Mouse (Mus musculus) forebrain, embryonic 16.5 days (tissue): ENCODE data around the gene Tbc1d5. TPM values are rescaled to one million over a fixed set of nuclear protein-coding genes. Genes with fewer than 3 reads are reported as not detected.

Experiments
- ATAC-seq: fragments of 200-750 bp; cut with Nextera tagmentation; 2 replicates; pipeline ENCODE4 v1.8.0; 2017; ENCODE audit warnings: mild to moderate bottlenecking, moderate library complexity
- H3K27ac ChIP-seq: fragments of 300-500 bp; sonication (generic); 2 replicates; pipeline ENCODE4 v1.5.1; 2014; ENCODE audit warnings: low read length, control low read depth
- H3K27me3 ChIP-seq: fragments of 300-500 bp; sonication (generic); replicated peaks from 2 replicates; pipeline ENCODE4 v1.6.1; 2014; ENCODE audit warnings: low read length; ENCODE audit not compliant: control insufficient read depth, insufficient read depth
- H3K36me3 ChIP-seq: fragments of 300-500 bp; sonication (generic); 2 replicates; pipeline ENCODE4 v1.6.1; 2014; ENCODE audit not compliant: control insufficient read depth, insufficient read depth
- H3K4me1 ChIP-seq: fragments of 300-500 bp; sonication (generic); replicated peaks from 2 replicates; pipeline ENCODE4 v1.6.1; 2014; ENCODE audit warnings: low read length; ENCODE audit not compliant: control insufficient read depth, insufficient read depth
- H3K4me2 ChIP-seq: fragments of 300-500 bp; sonication (generic); 2 replicates; pipeline ENCODE4 v1.6.1; 2014; ENCODE audit warnings: mild to moderate bottlenecking, low read length, control low read depth
- H3K4me3 ChIP-seq: fragments of 300-500 bp; sonication (generic); replicated peaks from 2 replicates; pipeline ENCODE4 v1.5.1; 2014; ENCODE audit warnings: mild to moderate bottlenecking, low read length, control low read depth
- H3K9ac ChIP-seq: fragments of 300-500 bp; sonication (generic); replicated peaks from 2 replicates; pipeline ENCODE4 v1.6.1; 2014; ENCODE audit warnings: low read depth, low read length, control low read depth
- H3K9me3 ChIP-seq: fragments of 300-500 bp; sonication (generic); 2 replicates; pipeline ENCODE4 v1.6.1; 2016; ENCODE audit warnings: low read length; ENCODE audit not compliant: control insufficient read depth
- WGBS: fragments of 180-500 bp; shearing (Covaris S2); extraction: QIAGEN DNeasy Blood & Tissue Kit; methylation state at CpG from one replicate; pipeline ENCODE4 v1.1.7; 2014; 5-methylcytosine and 5-hydroxymethylcytosine counted together
- polyA plus RNA-seq: library from polyadenylated mRNA; unstranded; fragments of >200 nt; fragmentation: Nextera tagmentation; extraction: Ambion mirVana; gene quantifications from 2 replicates; pipeline ENCODE4 v1.2.1, GENCODE M21; 2015

Gene Tbc1d5
- polyA plus RNA-seq, 1 experiment from 2014 or later: 8.1 TPM

- 85% methylated on average over 9 of the region's 9 CpGs for WGBS
- Histone ChIP-seq H3K36me3 (no peaks in the 10 kb centered on the region), H3K27ac (no peak overlapping the region), H3K27me3 (no peaks in the 10 kb centered on the region), H3K4me1 (no peaks in the 10 kb centered on the region), H3K9me3 (no peaks in the 10 kb centered on the region), H3K4me3 (no peak overlapping the region), H3K4me2 (no peak overlapping the region), H3K9ac (no peak overlapping the region)
- ATAC-seq: no peak
Observed at GRCm38 (mm10) chr17:50753356-50754138, 425.6 kb downstream of the Tbc1d5 start.

GRCm38 (mm10) chr17:50752753-50753152, 426.4 kb downstream of the Tbc1d5 start:
- H3K9ac ChIP-seq: no peak overlapping the region
- peak overlapping the region; percentile 28; the same call in 1 of the 2 replicates for H3K27ac ChIP-seq
- peak; percentile 43; the same call in 1 of the 2 replicates for ATAC-seq
- no peaks in the 10 kb centered on the region for H3K27me3 ChIP-seq
- H3K4me3 ChIP-seq: no peak overlapping the region
- no peak overlapping the region for H3K4me2 ChIP-seq
- H3K4me1 ChIP-seq: no peaks in the 10 kb centered on the region
- 82% methylated on average over 3 of the region's 3 CpGs for WGBS
- no peaks in the 10 kb centered on the region for H3K36me3 ChIP-seq
- no peaks in the 10 kb centered on the region for H3K9me3 ChIP-seq

- H3K27me3 ChIP-seq: no peaks in the 10 kb centered on the region
- no peak overlapping the region for H3K27ac ChIP-seq
- no peak overlapping the region for H3K9ac ChIP-seq
- H3K9me3 ChIP-seq: no peaks in the 10 kb centered on the region
- no peaks in the 10 kb centered on the region for H3K4me1 ChIP-seq
- 85% methylated on average over 3 of the region's 3 CpGs for WGBS
- ATAC-seq: no peak
- H3K4me2 ChIP-seq: no peak overlapping the region
- no peaks in the 10 kb centered on the region for H3K36me3 ChIP-seq
- H3K4me3 ChIP-seq: no peak overlapping the region
Observed at GRCm38 (mm10) chr17:50751911-50752310, 427.2 kb downstream of the Tbc1d5 start.

- Histone ChIP-seq H3K4me3 (no peak overlapping the region), H3K36me3 (no peaks in the 10 kb centered on the region), H3K27ac (no peak overlapping the region), H3K27me3 (no peaks in the 10 kb centered on the region), H3K9me3 (no peaks in the 10 kb centered on the region), H3K4me1 (no peaks in the 10 kb centered on the region), H3K9ac (no peak overlapping the region), H3K4me2 (no peak overlapping the region)
- WGBS: 53% methylated on average over 2 of the region's 2 CpGs
- no peak for ATAC-seq
Observed at GRCm38 (mm10) chr17:50750874-50751273, 428.3 kb downstream of the Tbc1d5 start.

GRCm38 (mm10) chr17:50741386-50741785, 437.8 kb downstream of the Tbc1d5 start:
- no peak overlapping the region for H3K4me2 ChIP-seq
- 88% methylated on average over 6 of the region's 6 CpGs for WGBS
- H3K27me3 ChIP-seq: no peaks in the 10 kb centered on the region
- H3K27ac ChIP-seq: no peak overlapping the region
- H3K4me1 ChIP-seq: peaks cover under 1% of the 10 kb centered on the region
- H3K9ac ChIP-seq: no peak overlapping the region
- no peaks in the 10 kb centered on the region for H3K9me3 ChIP-seq
- H3K36me3 ChIP-seq: no peaks in the 10 kb centered on the region
- no peak overlapping the region for H3K4me3 ChIP-seq
- no peak for ATAC-seq

GRCm38 (mm10) chr17:50740804-50741203, 438.3 kb downstream of the Tbc1d5 start:
- H3K36me3 ChIP-seq: no peaks in the 10 kb centered on the region
- no peaks in the 10 kb centered on the region for H3K9me3 ChIP-seq
- H3K4me1 ChIP-seq: peaks cover 6% of the 10 kb centered on the region
- H3K27me3 ChIP-seq: no peaks in the 10 kb centered on the region
- no peak for ATAC-seq
- H3K4me3 ChIP-seq: no peak overlapping the region
- H3K27ac ChIP-seq: no peak overlapping the region
- no peak overlapping the region for H3K9ac ChIP-seq
- no peak overlapping the region for H3K4me2 ChIP-seq
- WGBS: 97% methylated on average over 1 of the region's 1 CpGs

GRCm38 (mm10) chr17:50738476-50738875, 440.7 kb downstream of the Tbc1d5 start:
- no peaks in the 10 kb centered on the region for H3K9me3 ChIP-seq
- no peaks in the 10 kb centered on the region for H3K36me3 ChIP-seq
- WGBS: 88% methylated on average over 2 of the region's 2 CpGs
- no peak overlapping the region for H3K4me2 ChIP-seq
- no peak overlapping the region for H3K4me3 ChIP-seq
- H3K27me3 ChIP-seq: no peaks in the 10 kb centered on the region
- H3K4me1 ChIP-seq: peaks cover 8% of the 10 kb centered on the region
- H3K27ac ChIP-seq: no peak overlapping the region
- H3K9ac ChIP-seq: no peak overlapping the region
- no peak for ATAC-seq

- no peak overlapping the region for H3K27ac ChIP-seq
- no peak overlapping the region for H3K9ac ChIP-seq
- no peaks in the 10 kb centered on the region for H3K9me3 ChIP-seq
- no peak overlapping the region for H3K4me3 ChIP-seq
- no peaks in the 10 kb centered on the region for H3K27me3 ChIP-seq
- H3K4me1 ChIP-seq: peaks cover 8% of the 10 kb centered on the region
- H3K36me3 ChIP-seq: no peaks in the 10 kb centered on the region
- no peak for ATAC-seq
- WGBS: 54% methylated on average over 2 of the region's 2 CpGs
- H3K4me2 ChIP-seq: no peak overlapping the region
Observed at GRCm38 (mm10) chr17:50737068-50737467, 442.1 kb downstream of the Tbc1d5 start.

GRCm38 (mm10) chr17:50735955-50736533, 443.1 kb downstream of the Tbc1d5 start:
- Histone ChIP-seq H3K4me3 (no peak overlapping the region), H3K27me3 (no peaks in the 10 kb centered on the region), H3K4me2 (no peak overlapping the region), H3K27ac (0 out of 2 replicates have a peak overlapping the region, but pooled peaks have one; percentile 43), H3K36me3 (no peaks in the 10 kb centered on the region), H3K9me3 (no peaks in the 10 kb centered on the region), H3K9ac (no peak overlapping the region), H3K4me1 (peaks cover 8% of the 10 kb centered on the region)
- 52% methylated on average over 8 of the region's 8 CpGs for WGBS
- peak; percentile 51 for ATAC-seq
